Mouse (Mus musculus) liver, embryonic 14.5 days (tissue): ENCODE measurements around the gene Coro7. TPM values are rescaled to one million over a fixed set of nuclear protein-coding genes. Genes with fewer than 3 reads are reported as not detected.
A peak's percentile ranks its signal among the peaks of the same experiment; 100 is the strongest.

Experiments used
- ATAC-seq: fragments of 200-750 bp; cut with Nextera tagmentation; 2 replicates; pipeline ENCODE4 v1.8.0; 2017; ENCODE audit warnings: moderate number of reproducible peaks, mild to moderate bottlenecking, moderate library complexity; ENCODE audit not compliant: insufficient read depth
- DNase-seq, 3 experiments: peaks; one replicate each; pipeline ENCODE4 v3.0.0-alpha.2; 2012 to 2013; ENCODE audit warnings: low read depth in 3 of 3, low spot score in 3 of 3
- H3K27ac ChIP-seq: fragments of 300-500 bp; sonication (generic); 2 replicates; pipeline ENCODE4 v1.5.1; 2014; ENCODE audit warnings: moderate library complexity, mild to moderate bottlenecking, control low read depth, inconsistent platforms
- H3K27me3 ChIP-seq: fragments of 300-500 bp; sonication (generic); 2 replicates; pipeline ENCODE4 v1.6.1; 2014; ENCODE audit warnings: mild to moderate bottlenecking, low read length, moderate library complexity; ENCODE audit not compliant: control insufficient read depth, insufficient read depth
- H3K36me3 ChIP-seq: fragments of 300-500 bp; sonication (generic); replicated peaks from 2 replicates; pipeline ENCODE4 v1.6.1; 2014; ENCODE audit warnings: low read depth; ENCODE audit not compliant: control insufficient read depth, insufficient read depth
- H3K4me1 ChIP-seq, 2 experiments: fragments of 200-500 bp in 1 of 2; fragments of 300-500 bp in 1 of 2; sonication (generic) in 1 of 2; replicated peaks; 2 replicates each; pipeline ENCODE4 v1.6.1; 2012 to 2014; ENCODE audit warnings: antibody characterized with exemption in 1 of 2, inconsistent platforms in 1 of 2, low read length in 1 of 2; ENCODE audit not compliant: control insufficient read depth in 2 of 2, insufficient read depth in 2 of 2
- H3K4me2 ChIP-seq: fragments of 300-500 bp; sonication (generic); 2 replicates; pipeline ENCODE4 v1.6.1; 2014; ENCODE audit warnings: low read depth, mild to moderate bottlenecking, control low read depth, moderate library complexity
- H3K4me3 ChIP-seq, 2 experiments: fragments of 200-500 bp in 1 of 2; fragments of 300-500 bp in 1 of 2; sonication (generic) in 1 of 2; 2 replicates each; pipeline ENCODE4 v1.5.1; 2012 to 2014; ENCODE audit warnings: low read depth in 2 of 2, low read length in 2 of 2, mild to moderate bottlenecking in 2 of 2, control low read depth in 1 of 2, inconsistent platforms in 1 of 2, moderate library complexity in 1 of 2; ENCODE audit not compliant: insufficient read depth in 1 of 2
- H3K9ac ChIP-seq: fragments of 300-500 bp; sonication (generic); replicated peaks from 2 replicates; pipeline ENCODE4 v1.6.1; 2014; ENCODE audit warnings: mild to moderate bottlenecking, control low read depth, moderate library complexity
- H3K9me3 ChIP-seq: fragments of 300-500 bp; sonication (generic); 2 replicates; pipeline ENCODE4 v1.6.1; 2016; ENCODE audit warnings: low read length, mixed read lengths; ENCODE audit not compliant: control insufficient read depth
- CTCF ChIP-seq: IDR thresholded peaks from 2 replicates; pipeline ENCODE4 v1.5.1; 2016; ENCODE audit warnings: antibody characterized with exemption, low read depth, control low read depth
- EP300 ChIP-seq: IDR thresholded peaks from 2 replicates; pipeline ENCODE4 v1.6.1; 2016; ENCODE audit warnings: antibody characterized with exemption, low read depth
- WGBS: fragments of 180-500 bp; shearing (Covaris S2); extraction: QIAGEN DNeasy Blood & Tissue Kit; methylation state at CpG from one replicate; pipeline ENCODE4 v1.1.7; 2014; ENCODE audit not compliant: insufficient replicate concordance; 5-methylcytosine and 5-hydroxymethylcytosine counted together
- polyA plus RNA-seq, 2 experiments: library from polyadenylated mRNA; depleted of rRNA in 1 of 2; stranded (reverse) in 1 of 2; unstranded in 1 of 2; fragments of >200 nt; fragmentation: Nextera tagmentation in 1 of 2; extraction: Ambion mirVana in 1 of 2; gene quantifications; 2 replicates each; pipeline versions ENCODE4 v1.2.1 to v1.2.3; 2012 to 2014

Gene Coro7
- polyA plus RNA-seq, 2 experiments: 5.1 to 10.4 TPM

DNA sequence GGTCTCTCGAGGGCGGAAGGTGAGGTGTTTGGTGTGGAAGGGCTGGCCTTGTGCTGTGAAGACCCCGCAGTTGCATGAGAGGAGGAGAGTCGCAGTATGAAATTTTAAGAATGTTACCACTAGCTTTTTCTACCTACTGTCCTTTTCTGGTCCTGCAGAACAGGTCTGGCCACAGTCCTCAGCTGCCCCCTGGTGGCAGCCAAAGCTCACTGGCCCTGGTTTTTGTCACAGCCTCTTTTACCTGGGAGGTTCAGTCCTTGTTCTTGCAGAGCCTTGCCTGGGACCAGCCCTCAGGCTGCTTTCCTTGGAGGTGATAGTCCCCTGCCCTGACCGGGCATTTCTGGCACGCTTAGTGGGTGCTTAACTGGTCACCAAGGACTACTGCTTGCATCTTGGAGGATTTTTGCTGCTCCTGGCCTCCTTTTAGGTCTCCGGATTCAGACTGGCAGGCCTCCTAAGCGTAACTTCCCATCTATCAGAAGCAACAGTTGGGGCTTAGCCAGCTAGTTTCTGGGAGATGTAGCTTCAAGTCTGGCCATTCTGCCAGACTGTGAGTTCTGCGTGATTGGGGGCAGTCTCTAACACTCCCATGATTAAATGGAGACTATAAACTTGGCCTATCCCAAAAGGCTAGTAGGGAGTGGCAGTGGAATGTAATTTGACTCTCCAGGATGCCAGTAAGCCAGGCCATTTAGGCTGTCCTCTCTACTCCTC is 71.6 kb downstream of the Coro7 start:
- H3K27me3 ChIP-seq: no peaks in the 10 kb centered on the region
- no peak overlapping the region for H3K4me3 ChIP-seq
- H3K4me1 ChIP-seq: peaks cover 0 to 19% of the 10 kb centered on the region in 2 experiments; a peak in 2 of 4 replicates
- ATAC-seq (0 out of 2 replicates have a peak, but pooled peaks have one; percentile 43), DNase-seq (peak; percentile 55 to 58 (median 58))
- H3K9me3 ChIP-seq: no peaks in the 10 kb centered on the region
- H3K27ac ChIP-seq: no peak overlapping the region
- no peak overlapping the region for H3K4me2 ChIP-seq
- no peak overlapping the region for H3K9ac ChIP-seq
- 41% methylated on average over 9 of the region's 9 CpGs for WGBS
- no peaks in the 10 kb centered on the region for H3K36me3 ChIP-seq
- no peak for TF ChIP-seq EP300
- peak; percentile 98 for TF ChIP-seq CTCF

DNA sequence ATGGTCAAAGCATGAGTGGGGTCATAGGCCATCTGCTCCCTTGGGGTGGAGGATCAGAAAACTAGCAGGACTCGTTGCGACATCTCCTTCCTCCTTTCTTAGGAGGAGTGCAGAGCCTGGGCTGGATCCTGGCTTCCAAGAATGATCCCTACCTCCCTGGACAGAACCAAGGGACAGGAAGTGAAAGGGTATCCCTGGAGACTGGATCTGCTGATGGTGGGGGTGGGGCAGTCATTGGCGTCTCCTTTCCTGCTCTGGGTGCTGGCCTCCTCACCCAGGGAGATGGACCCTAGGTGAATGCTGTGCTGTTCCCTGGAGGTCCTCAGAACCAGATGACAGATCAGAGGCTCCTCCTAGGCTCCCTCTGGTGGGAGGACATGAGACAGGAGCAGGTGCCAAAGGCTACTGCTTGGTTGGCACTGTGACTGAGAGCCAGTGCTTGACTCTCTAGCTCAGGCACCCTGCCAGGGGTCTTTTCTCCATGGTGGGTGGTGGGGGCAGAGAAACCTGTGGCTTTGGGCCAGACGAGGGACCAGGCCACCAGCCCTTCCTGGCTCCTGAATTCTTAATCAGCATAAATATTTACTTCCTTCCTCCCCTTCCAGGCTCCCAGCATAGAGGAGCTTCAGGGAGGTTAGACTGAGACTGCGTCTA is 73.0 kb downstream of the Coro7 start:
- no peak overlapping the region for H3K9ac ChIP-seq
- ATAC-seq (no peak), DNase-seq (no peak)
- no peaks in the 10 kb centered on the region for H3K9me3 ChIP-seq
- no peak overlapping the region for H3K27ac ChIP-seq
- no peaks in the 10 kb centered on the region for H3K36me3 ChIP-seq
- TF ChIP-seq EP300 (no peak), CTCF (peak; percentile 73)
- H3K27me3 ChIP-seq: no peaks in the 10 kb centered on the region
- no peak overlapping the region for H3K4me3 ChIP-seq
- H3K4me1 ChIP-seq: peaks cover 0 to 27% of the 10 kb centered on the region in 2 experiments; a peak in 2 of 4 replicates
- 27% methylated on average over 5 of the region's 5 CpGs for WGBS
- no peak overlapping the region for H3K4me2 ChIP-seq

DNA sequence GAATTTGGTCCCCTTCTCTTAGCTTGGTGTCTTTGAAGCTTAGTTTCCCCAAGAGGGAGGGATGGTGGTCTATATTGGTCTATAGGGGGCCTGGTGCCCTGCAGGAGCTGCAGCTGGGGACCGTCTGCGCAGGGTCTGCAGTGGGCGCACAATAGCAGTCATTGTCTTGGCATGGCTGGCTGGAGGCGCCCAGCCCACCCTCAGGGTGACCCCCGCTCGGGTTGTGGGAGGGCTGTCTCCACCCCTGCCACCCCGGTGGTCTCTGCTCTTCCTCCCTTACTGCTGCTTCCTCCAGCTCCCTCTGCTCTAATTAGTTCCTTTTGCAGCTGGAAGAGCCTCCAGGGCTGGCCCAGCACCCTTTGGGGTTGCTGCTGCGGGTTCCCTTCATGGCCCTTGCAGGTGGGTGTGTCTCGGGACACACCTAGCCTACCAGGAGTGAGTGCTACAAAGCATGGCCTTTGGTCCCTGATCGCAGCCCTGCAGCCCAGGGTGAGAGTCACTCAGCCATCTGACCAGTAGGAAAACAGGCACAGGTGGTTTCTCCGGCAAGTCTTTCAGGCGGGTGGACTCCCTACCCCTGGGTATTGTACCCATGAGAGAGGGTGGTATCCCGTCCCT is 74.0 kb downstream of the Coro7 start:
- no peak for ATAC-seq
- H3K9ac ChIP-seq: no peak overlapping the region

DNA sequence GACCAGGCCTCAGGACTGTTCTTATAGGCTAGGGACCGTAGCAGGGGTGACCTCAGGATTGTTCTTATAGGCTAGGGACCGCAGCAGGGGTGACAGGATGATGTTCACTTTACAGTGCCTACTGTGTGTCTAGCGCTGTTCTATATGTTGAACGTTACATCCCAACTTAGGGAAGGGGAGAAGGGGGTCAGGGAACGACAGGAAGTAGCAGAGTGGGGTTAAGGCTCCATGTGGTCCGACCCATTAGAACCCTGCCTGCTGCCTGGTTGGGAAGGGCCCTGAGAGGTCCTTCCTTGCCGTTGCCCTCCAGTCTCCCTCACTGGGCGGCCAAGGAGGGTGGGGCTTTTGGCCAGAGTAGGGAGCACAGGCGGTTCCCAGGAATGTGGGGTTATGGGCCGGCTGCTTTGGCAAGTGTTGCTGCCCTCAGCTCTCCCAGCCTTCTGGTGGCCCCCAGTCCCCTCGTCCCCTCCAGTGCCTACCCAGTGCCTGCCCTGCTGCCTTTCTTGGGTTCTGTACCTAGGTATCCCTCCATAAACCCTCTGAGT is 75.2 kb downstream of the Coro7 start:
- H3K27me3 ChIP-seq: no peaks in the 10 kb centered on the region
- ATAC-seq (no peak), DNase-seq (no peak)
- H3K9me3 ChIP-seq: no peaks in the 10 kb centered on the region
- WGBS: 64% methylated on average over 11 of the region's 11 CpGs
- no peaks in the 10 kb centered on the region for H3K36me3 ChIP-seq
- H3K9ac ChIP-seq: no peak overlapping the region
- no peak overlapping the region for H3K4me2 ChIP-seq
- peaks cover 0 to 27% of the 10 kb centered on the region in 2 experiments; a peak in 2 of 4 replicates for H3K4me1 ChIP-seq
- no peak overlapping the region for H3K4me3 ChIP-seq
- H3K27ac ChIP-seq: no peak overlapping the region
- TF ChIP-seq EP300: no peak
- TF ChIP-seq CTCF: no peak

More for the DNA sequence above, 74.0 kb downstream of the Coro7 start:
- no peak for DNase-seq
- no peak overlapping the region for H3K4me2 ChIP-seq
- WGBS: 54% methylated on average over 13 of the region's 13 CpGs
- no peak for TF ChIP-seq CTCF
- no peak for TF ChIP-seq EP300
- H3K36me3 ChIP-seq: no peaks in the 10 kb centered on the region
- peaks cover 0 to 27% of the 10 kb centered on the region in 2 experiments; a peak in 2 of 4 replicates for H3K4me1 ChIP-seq
- H3K9me3 ChIP-seq: no peaks in the 10 kb centered on the region
- no peak overlapping the region for H3K4me3 ChIP-seq
- H3K27ac ChIP-seq: no peak overlapping the region
- no peaks in the 10 kb centered on the region for H3K27me3 ChIP-seq

DNA sequence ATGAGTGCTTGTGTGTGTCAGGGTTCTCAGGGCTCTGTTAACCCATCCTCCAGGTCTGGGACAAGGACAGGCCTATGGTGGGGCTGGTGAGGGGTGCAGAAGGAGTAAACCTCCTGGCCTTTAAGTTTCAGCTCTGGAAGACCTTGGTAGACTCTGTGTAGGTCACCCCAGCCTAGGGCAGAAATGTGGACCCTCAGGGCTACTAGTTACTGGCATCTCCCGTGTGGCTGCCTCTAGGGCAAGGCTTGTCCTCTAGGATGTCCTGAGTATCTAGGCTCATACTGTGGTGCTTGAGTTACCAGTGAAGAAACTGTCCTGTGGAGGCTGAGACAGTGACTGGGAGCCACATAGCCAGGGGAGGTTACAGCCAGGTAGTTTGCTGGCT is 76.1 kb downstream of the Coro7 start:
- Histone ChIP-seq H3K27ac (no peak overlapping the region), H3K9me3 (no peaks in the 10 kb centered on the region), H3K4me3 (no peak overlapping the region), H3K36me3 (no peaks in the 10 kb centered on the region), H3K4me2 (no peak overlapping the region), H3K9ac (no peak overlapping the region), H3K27me3 (no peaks in the 10 kb centered on the region), H3K4me1 (peaks cover 0 to 27% of the 10 kb centered on the region in 2 experiments; a peak in 2 of 4 replicates)
- DNase-seq (no peak), ATAC-seq (no peak)
- 60% methylated on average over 1 of the region's 1 CpGs for WGBS
- no peak for TF ChIP-seq CTCF
- no peak for TF ChIP-seq EP300
